Mouse (Mus musculus): ENCODE measurements around the gene Zfyve21.

GRCm38 (mm10) chr12:111800459-111801183 lies 13.3 kb upstream of the Zfyve21 start:
- no peak for TF ChIP-seq CTCF (IDR thresholded peaks at IDR 0.05; ENCODE audit: low read depth)
- no peak for TF ChIP-seq EP300 (IDR thresholded peaks at IDR 0.05; ENCODE audit: low read depth)
